Mouse (Mus musculus) lung, embryonic 15.5 days (tissue): ENCODE measurements around the gene Camk2b. TPM values are rescaled to one million over a fixed set of nuclear protein-coding genes. Genes with fewer than 3 reads are reported as not detected.

Experiments used
- ATAC-seq: fragments of 200-750 bp; cut with Nextera tagmentation; 2 replicates; pipeline ENCODE4 v1.8.0; 2017; ENCODE audit warnings: moderate number of reproducible peaks, borderline replicate concordance; ENCODE audit not compliant: low FRiP score, low TSS enrichment; ENCODE audit errors: extremely low read depth
- H3K27ac ChIP-seq: fragments of 300-500 bp; sonication (generic); 2 replicates; pipeline ENCODE4 v1.5.1; 2015; ENCODE audit warnings: moderate library complexity, mild to moderate bottlenecking, inconsistent platforms
- H3K27me3 ChIP-seq: fragments of 300-500 bp; sonication (generic); 2 replicates; pipeline ENCODE4 v1.6.1; 2015; ENCODE audit warnings: inconsistent platforms
- H3K36me3 ChIP-seq: fragments of 300-500 bp; sonication (generic); 2 replicates; pipeline ENCODE4 v1.6.1; 2015; ENCODE audit warnings: inconsistent platforms
- H3K4me1 ChIP-seq: fragments of 300-500 bp; sonication (generic); 2 replicates; pipeline ENCODE4 v1.6.1; 2015; ENCODE audit warnings: inconsistent platforms
- H3K4me2 ChIP-seq: fragments of 300-500 bp; sonication (generic); 2 replicates; pipeline ENCODE4 v1.6.1; 2015; ENCODE audit warnings: inconsistent platforms, mild to moderate bottlenecking, moderate library complexity
- H3K4me3 ChIP-seq: fragments of 300-500 bp; sonication (generic); 2 replicates; pipeline ENCODE4 v1.5.1; 2015; ENCODE audit warnings: mild to moderate bottlenecking, inconsistent platforms
- H3K9ac ChIP-seq: fragments of 300-500 bp; sonication (generic); 2 replicates; pipeline ENCODE4 v1.6.1; 2015; ENCODE audit warnings: inconsistent platforms
- H3K9me3 ChIP-seq: fragments of 300-500 bp; sonication (generic); 2 replicates; pipeline ENCODE4 v1.6.1; 2016; ENCODE audit warnings: inconsistent platforms
- WGBS: fragments of 180-500 bp; shearing (Covaris S2); methylation state at CpG from one replicate; pipeline ENCODE4 v1.1.7; 2015; 5-methylcytosine and 5-hydroxymethylcytosine counted together
- polyA plus RNA-seq: library from polyadenylated mRNA; unstranded; fragments of >200 nt; fragmentation: Nextera tagmentation; extraction: Ambion mirVana; gene quantifications from 2 replicates; pipeline ENCODE4 v1.2.1, GENCODE M21; 2015

The Camk2b gene
- polyA plus RNA-seq, 1 experiment from 2014 or later = 1.4 TPM

DNA sequence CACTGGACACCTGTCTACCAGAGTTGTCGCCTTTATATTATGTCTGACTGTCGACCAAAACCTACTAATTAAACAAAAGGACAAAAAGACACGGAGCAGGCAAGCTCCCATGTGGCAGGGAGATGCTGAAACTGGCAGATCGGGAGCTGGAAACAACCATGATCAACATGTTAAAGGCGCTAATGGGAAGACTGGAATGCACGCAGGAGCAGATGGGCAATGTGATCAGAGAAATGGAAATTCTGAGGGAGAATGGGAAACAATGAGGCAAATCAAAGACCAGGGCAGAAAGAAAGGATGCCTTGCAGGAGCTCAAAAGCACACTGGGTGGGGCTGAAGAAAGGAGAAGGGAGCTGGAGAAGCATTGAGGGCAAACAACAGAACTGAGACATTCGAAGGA lies 27.2 kb downstream of the Camk2b start:
- Histone ChIP-seq H3K36me3 (no peaks in the 10 kb centered on the region), H3K27me3 (no peaks in the 10 kb centered on the region), H3K9ac (no peak overlapping the region), H3K4me1 (no peaks in the 10 kb centered on the region), H3K9me3 (no peaks in the 10 kb centered on the region), H3K4me3 (no peak overlapping the region), H3K4me2 (no peak overlapping the region), H3K27ac (no peak overlapping the region)
- 67% methylated on average over 7 of the region's 7 CpGs for WGBS
- no peak for ATAC-seq

DNA sequence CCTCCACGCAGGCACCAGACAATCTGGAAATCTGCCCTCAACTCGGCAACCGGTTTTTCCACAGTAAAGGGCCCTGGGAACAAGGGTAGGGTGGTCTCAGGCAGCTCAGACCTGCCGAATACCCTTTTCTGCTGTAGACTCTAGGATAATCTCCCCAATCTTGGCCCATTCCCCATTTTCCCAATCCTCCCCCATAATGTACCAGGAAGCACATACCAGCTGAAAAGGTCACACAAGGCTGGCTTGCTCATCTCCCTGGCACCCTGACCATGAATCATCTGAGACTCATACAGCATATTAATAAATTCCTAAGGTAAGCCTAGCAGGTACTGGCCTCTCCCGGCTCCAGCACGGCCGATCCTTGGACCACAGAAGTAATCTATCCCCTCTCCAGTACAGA lies 28.5 kb downstream of the Camk2b start:
- WGBS = 85% methylated on average over 7 of the region's 7 CpGs

DNA sequence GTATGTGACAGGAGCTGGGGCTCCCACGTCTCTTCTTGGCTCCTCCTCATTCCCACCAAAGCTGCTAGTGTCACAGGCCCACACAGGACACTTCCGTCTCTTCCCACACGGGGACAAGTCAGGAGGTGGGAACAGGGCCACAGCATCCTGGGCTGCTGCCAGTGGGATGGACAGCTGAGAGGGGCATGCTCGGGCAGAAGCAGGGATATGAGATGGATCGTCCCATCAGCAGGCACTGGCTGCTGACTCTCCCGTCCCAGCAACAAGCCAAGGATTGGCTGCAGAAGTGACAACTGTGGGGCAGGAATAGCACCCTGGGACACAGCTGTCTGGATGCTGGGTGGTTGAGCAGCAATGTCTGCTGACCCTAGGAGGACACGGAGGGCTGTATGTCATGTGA lies 29.0 kb downstream of the Camk2b start:
- 77% methylated on average over 7 of the region's 7 CpGs for WGBS
- Histone ChIP-seq H3K4me2 (no peak overlapping the region), H3K9me3 (no peaks in the 10 kb centered on the region), H3K27me3 (no peaks in the 10 kb centered on the region), H3K36me3 (no peaks in the 10 kb centered on the region), H3K9ac (no peak overlapping the region), H3K4me3 (no peak overlapping the region), H3K4me1 (no peaks in the 10 kb centered on the region), H3K27ac (no peak overlapping the region)
- ATAC-seq = no peak

More for the DNA sequence above, 28.5 kb downstream of the Camk2b start:
- ATAC-seq = no peak
- H3K4me2 ChIP-seq = no peak overlapping the region
- H3K27ac ChIP-seq = no peak overlapping the region
- no peaks in the 10 kb centered on the region for H3K36me3 ChIP-seq
- no peaks in the 10 kb centered on the region for H3K27me3 ChIP-seq
- H3K4me1 ChIP-seq = no peaks in the 10 kb centered on the region
- no peaks in the 10 kb centered on the region for H3K9me3 ChIP-seq
- H3K4me3 ChIP-seq = no peak overlapping the region
- no peak overlapping the region for H3K9ac ChIP-seq

DNA sequence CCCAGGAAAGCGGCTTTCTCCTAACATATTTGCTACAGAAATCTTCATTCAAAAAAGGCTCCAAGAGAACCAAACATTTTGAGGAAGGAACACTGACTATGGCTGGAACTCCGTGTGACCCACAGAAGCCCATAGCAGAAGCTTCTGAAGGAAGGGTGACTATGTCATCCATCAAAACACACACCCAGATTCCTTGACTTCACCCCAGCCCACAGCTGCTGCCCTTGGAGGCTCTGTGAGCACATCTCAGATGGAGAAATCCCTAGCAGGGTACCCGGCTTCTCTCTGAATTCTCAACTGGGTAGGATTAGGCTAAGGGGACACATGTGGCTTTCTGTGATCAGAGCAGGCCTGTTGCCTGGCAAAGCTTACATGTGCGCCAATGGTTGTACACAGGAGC lies 29.7 kb downstream of the Camk2b start:
- 79% methylated on average over 4 of the region's 4 CpGs for WGBS
- H3K9me3 ChIP-seq = no peaks in the 10 kb centered on the region
- ATAC-seq = no peak

DNA sequence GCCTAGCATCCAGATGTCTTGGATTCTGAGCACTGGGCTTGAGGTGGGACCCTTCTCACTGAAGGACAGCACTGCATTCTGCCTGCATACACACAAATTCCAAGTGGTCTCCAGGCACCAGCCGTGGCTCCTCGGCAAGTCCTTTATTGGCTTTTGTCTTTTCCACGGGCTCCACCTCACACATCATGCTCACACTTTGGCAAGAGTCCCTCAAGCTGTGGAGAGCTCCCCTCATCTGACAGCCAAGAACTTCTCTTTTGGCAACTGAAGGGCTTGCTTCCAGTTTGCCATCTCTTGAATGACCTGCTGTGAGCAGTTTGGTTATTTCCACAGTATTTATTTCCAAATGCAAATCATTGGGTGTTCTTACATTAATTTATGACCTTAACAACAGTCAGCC lies 30.6 kb downstream of the Camk2b start:
- H3K9ac ChIP-seq = no peak overlapping the region
- H3K27me3 ChIP-seq = no peaks in the 10 kb centered on the region
- 61% methylated on average over 3 of the region's 3 CpGs for WGBS
- H3K4me3 ChIP-seq = no peak overlapping the region
- H3K4me1 ChIP-seq = no peaks in the 10 kb centered on the region
- no peaks in the 10 kb centered on the region for H3K36me3 ChIP-seq
- H3K27ac ChIP-seq = no peak overlapping the region
- no peak overlapping the region for H3K4me2 ChIP-seq
- ATAC-seq = no peak
- no peaks in the 10 kb centered on the region for H3K9me3 ChIP-seq

More for the DNA sequence above, 29.7 kb downstream of the Camk2b start:
- Histone ChIP-seq H3K4me2 (no peak overlapping the region), H3K27ac (no peak overlapping the region), H3K4me1 (no peaks in the 10 kb centered on the region), H3K36me3 (no peaks in the 10 kb centered on the region), H3K9ac (no peak overlapping the region), H3K4me3 (no peak overlapping the region), H3K27me3 (no peaks in the 10 kb centered on the region)

DNA sequence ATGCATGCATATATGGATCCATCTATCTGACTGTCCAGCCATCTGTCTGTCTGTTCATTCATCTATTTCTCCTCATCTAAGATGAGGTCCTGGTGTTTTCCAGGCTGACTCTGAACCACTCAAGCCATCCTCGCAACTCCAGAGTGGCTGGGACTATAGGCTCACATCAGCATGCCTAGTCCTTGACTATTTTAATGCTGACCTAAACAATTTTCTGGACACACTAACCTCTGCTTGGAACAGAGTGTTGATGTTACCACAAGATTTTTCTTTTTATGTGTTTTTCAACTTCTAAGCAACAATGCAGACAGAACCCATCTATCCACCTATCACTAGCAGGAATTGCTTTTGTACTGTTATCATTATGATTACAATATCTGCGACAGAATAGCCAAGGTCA lies 31.4 kb downstream of the Camk2b start:
- WGBS = 76% methylated on average over 2 of the region's 2 CpGs
- no peaks in the 10 kb centered on the region for H3K36me3 ChIP-seq
- no peak overlapping the region for H3K4me2 ChIP-seq
- H3K27ac ChIP-seq = no peak overlapping the region
- H3K27me3 ChIP-seq = no peaks in the 10 kb centered on the region
- no peaks in the 10 kb centered on the region for H3K9me3 ChIP-seq
- no peak for ATAC-seq
- no peak overlapping the region for H3K9ac ChIP-seq
- H3K4me1 ChIP-seq = no peaks in the 10 kb centered on the region
- no peak overlapping the region for H3K4me3 ChIP-seq

DNA sequence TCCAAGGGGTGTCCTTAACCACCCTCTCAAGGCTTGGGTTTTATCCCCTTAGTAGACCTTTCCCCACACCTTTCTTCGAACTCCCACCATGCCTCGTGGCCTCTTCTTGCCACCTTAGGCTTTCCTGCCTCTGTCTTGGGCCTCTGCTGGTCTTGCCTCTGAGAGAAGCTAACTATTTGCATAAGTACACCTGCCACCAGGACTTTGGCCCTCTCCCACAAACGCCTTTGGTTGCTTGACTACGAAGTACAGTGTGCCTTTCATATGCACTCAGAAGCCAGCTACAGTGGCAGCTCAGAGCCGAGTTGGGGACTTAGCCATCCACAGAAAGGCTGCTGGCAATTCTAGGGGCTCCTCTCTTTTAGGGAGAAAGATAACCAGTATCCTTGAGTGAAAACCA lies 32.4 kb downstream of the Camk2b start:
- no peak for ATAC-seq
- WGBS = 76% methylated on average over 5 of the region's 5 CpGs

DNA sequence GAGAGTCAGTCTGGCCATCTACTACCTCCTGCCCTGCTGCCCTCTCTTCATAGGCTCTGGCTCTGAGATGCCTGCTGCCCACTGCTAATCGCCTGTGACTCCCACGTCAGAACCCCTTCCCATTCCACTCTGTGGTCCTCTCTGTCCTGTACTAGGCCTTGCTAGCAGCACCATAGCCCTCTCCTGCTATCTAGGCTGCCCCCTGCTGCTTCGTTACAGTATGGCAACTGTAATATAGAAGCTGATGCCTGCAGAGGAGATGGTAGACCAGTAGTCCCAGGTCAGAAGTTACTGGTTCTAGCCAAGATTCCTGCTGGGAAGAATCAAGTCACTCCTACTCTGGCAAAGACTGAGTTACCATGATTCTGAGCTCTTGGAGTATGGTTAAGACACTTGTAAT lies 33.0 kb downstream of the Camk2b start:
- Histone ChIP-seq H3K27me3 (no peaks in the 10 kb centered on the region), H3K4me1 (no peaks in the 10 kb centered on the region), H3K9ac (no peak overlapping the region), H3K36me3 (no peaks in the 10 kb centered on the region), H3K9me3 (no peaks in the 10 kb centered on the region), H3K4me3 (no peak overlapping the region), H3K27ac (no peak overlapping the region), H3K4me2 (no peak overlapping the region)
- no peak for ATAC-seq
- 59% methylated on average over 3 of the region's 3 CpGs for WGBS

More for the DNA sequence above, 32.4 kb downstream of the Camk2b start:
- Histone ChIP-seq H3K4me2 (no peak overlapping the region), H3K9ac (no peak overlapping the region), H3K36me3 (no peaks in the 10 kb centered on the region), H3K4me3 (no peak overlapping the region), H3K9me3 (no peaks in the 10 kb centered on the region), H3K27ac (no peak overlapping the region), H3K4me1 (no peaks in the 10 kb centered on the region), H3K27me3 (no peaks in the 10 kb centered on the region)

DNA sequence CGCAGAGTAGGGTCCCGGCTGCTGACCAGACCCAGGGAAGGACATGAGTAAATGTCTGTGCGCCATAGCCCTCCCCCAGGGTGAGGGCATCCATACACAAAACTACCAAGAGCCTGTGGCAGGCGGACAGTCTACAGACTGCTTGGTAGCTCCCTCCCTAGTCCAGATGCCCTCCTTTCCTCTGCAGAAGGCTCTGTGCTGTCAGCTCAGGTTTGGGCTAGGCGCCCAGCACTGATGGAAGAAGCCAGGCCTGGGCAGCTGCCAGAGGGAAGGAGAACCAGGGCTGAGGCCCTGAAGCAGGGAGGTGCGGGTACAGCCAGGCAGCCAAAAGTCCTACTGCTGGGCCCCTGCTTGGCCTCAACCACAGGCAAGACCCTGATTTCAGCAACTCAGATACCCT lies 35.5 kb downstream of the Camk2b start:
- H3K4me1 ChIP-seq = no peaks in the 10 kb centered on the region
- H3K4me3 ChIP-seq = no peak overlapping the region
- H3K27me3 ChIP-seq = no peaks in the 10 kb centered on the region
- H3K4me2 ChIP-seq = no peak overlapping the region
- H3K27ac ChIP-seq = no peak overlapping the region
- H3K9me3 ChIP-seq = no peaks in the 10 kb centered on the region
- no peak for ATAC-seq
- H3K9ac ChIP-seq = no peak overlapping the region
- WGBS = 75% methylated on average over 6 of the region's 6 CpGs
- no peaks in the 10 kb centered on the region for H3K36me3 ChIP-seq

DNA sequence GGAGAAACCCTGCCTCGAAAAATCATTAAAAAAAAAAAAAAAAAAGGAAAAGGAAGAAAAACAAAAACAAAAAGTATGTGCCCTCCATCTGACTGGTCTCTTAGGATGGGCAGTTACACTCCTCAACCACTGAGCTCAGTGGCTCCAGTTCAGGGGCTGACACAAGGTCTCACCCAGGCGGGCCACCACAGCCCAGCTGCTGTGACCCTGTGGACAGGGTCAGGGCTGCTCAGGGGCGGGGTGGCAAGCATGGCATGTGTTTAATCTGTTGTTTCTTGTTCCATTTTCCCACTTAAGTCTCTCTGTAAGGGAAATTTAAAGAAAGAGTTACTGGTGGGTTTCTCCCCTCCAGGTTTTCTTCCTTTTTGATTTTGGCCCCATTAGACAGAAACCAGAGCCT lies 36.4 kb downstream of the Camk2b start:
- WGBS = 67% methylated on average over 3 of the region's 3 CpGs
- no peak overlapping the region for H3K9ac ChIP-seq
- H3K4me1 ChIP-seq = no peaks in the 10 kb centered on the region
- no peaks in the 10 kb centered on the region for H3K9me3 ChIP-seq
- no peaks in the 10 kb centered on the region for H3K36me3 ChIP-seq
- H3K27me3 ChIP-seq = no peaks in the 10 kb centered on the region
- no peak overlapping the region for H3K4me3 ChIP-seq
- no peak overlapping the region for H3K4me2 ChIP-seq
- no peak overlapping the region for H3K27ac ChIP-seq
- ATAC-seq = no peak

DNA sequence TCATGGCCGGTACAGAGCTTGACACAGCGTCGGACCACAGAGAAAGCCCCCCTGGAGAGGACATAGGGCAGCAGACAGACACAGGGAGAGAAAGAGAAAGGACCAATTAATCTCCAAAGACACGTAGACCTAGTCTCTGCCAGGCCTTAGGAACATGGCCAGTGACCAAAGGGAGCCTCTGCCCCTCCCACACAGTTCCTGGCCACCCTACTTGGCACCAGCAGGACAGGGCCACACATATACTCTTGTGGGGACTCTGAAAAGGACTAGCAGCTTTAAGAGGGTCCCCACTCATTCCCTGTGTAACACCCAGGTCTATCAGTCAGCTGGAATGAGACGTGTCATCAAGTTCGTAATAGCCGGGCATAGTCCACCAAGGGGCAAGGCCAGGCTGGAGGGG lies 37.3 kb downstream of the Camk2b start:
- H3K4me3 ChIP-seq = no peak overlapping the region
- H3K4me1 ChIP-seq = no peaks in the 10 kb centered on the region
- no peak overlapping the region for H3K27ac ChIP-seq
- H3K36me3 ChIP-seq = no peaks in the 10 kb centered on the region
- no peak overlapping the region for H3K4me2 ChIP-seq
- no peak overlapping the region for H3K9ac ChIP-seq
- no peak for ATAC-seq
- no peaks in the 10 kb centered on the region for H3K27me3 ChIP-seq
- 73% methylated on average over 7 of the region's 7 CpGs for WGBS
- no peaks in the 10 kb centered on the region for H3K9me3 ChIP-seq

DNA sequence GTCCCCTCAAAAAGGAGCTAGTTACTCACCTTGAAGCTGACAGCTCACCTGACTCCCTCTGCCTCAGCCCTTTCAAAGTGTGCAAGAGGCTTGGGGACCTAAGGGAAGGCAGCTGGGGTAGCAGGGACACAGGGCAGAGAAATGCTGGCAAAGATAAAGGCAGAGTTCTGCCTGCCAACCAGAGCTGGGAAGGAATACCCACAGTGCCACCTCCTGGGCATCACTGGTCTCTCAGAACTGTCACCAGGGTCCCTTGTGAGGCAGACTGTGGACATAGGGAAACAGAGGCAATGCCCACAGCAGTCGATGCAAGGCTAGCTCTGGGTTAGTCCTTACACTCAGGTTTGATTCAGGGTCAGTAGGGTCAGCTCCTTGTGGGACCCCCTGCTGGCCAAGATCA lies 39.8 kb downstream of the Camk2b start:
- H3K36me3 ChIP-seq = no peaks in the 10 kb centered on the region
- no peak overlapping the region for H3K9ac ChIP-seq
- 53% methylated on average over 1 of the region's 1 CpGs for WGBS
- no peaks in the 10 kb centered on the region for H3K9me3 ChIP-seq
- H3K27me3 ChIP-seq = no peaks in the 10 kb centered on the region; the same call in 1 of the 2 replicates
- ATAC-seq = no peak
- no peak overlapping the region for H3K4me3 ChIP-seq
- no peaks in the 10 kb centered on the region for H3K4me1 ChIP-seq
- H3K4me2 ChIP-seq = no peak overlapping the region
- H3K27ac ChIP-seq = no peak overlapping the region

DNA sequence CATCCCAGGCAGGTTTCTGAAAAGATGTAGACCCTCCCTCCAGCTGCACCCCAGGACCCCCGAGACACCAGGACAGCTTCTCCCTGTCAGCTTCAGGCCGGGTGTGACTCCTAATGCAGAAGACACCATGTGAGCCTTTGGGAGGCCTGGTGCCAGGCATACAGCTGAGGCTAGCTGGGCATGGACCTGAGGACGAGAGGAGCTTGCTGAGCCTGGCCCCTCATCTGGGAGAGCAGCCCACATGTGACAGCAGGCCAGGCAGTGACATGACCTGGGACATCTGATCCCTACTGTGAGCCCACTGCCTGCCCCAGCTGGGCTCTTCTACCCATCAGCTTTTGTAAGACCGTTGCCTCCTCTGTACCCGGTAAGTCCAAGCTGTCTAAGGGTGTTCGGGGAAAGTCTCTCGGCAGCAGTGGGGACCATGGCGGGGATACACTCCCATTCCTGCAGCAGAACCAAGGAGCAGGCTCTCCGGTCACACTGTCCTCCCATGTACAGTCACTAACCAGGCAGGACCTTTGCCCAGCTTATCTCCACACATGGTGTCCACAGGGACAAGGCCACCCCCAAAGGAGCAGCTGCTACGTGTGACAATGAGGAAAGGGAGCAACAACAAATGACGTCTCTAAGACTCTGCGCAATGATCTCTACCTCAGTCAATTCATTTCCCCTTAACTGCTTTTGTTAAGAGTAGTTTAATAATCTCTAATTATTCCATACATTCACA lies 41.1 kb downstream of the Camk2b start:
- Histone ChIP-seq H3K36me3 (no peaks in the 10 kb centered on the region), H3K9me3 (no peaks in the 10 kb centered on the region), H3K27me3 (no peaks in the 10 kb centered on the region; the same call in 1 of the 2 replicates), H3K4me1 (no peaks in the 10 kb centered on the region), H3K27ac (no peak overlapping the region), H3K9ac (no peak overlapping the region), H3K4me2 (no peak overlapping the region), H3K4me3 (no peak overlapping the region)
- ATAC-seq = no peak
- WGBS = 72% methylated on average over 12 of the region's 12 CpGs
